Mouse (Mus musculus) heart, embryonic 12.5 days (tissue): ENCODE measurements around the gene Cbs. TPM values are rescaled to one million over a fixed set of nuclear protein-coding genes. Genes with fewer than 3 reads are reported as not detected.
A peak's percentile ranks its signal among the peaks of the same experiment; 100 is the strongest.

Source experiments
- ATAC-seq: fragments of 200-750 bp; cut with Nextera tagmentation; 2 replicates; pipeline ENCODE4 v1.8.0; 2017; ENCODE audit warnings: moderate TSS enrichment, moderate library complexity; ENCODE audit not compliant: insufficient number of reproducible peaks, low FRiP score
- H3K27ac ChIP-seq: fragments of 300-500 bp; sonication (generic); 2 replicates; pipeline ENCODE4 v1.5.1; 2016; ENCODE audit warnings: mild to moderate bottlenecking, moderate library complexity; ENCODE audit not compliant: poor library complexity, severe bottlenecking
- H3K27me3 ChIP-seq: fragments of 300-500 bp; sonication (generic); replicated peaks from 2 replicates; pipeline ENCODE4 v1.6.1; 2016; ENCODE audit warnings: mild to moderate bottlenecking, moderate library complexity
- H3K36me3 ChIP-seq: fragments of 300-500 bp; sonication (generic); 2 replicates; pipeline ENCODE4 v1.6.1; 2016; ENCODE audit warnings: mild to moderate bottlenecking, moderate library complexity
- H3K4me1 ChIP-seq: fragments of 300-500 bp; sonication (generic); replicated peaks from 2 replicates; pipeline ENCODE4 v1.6.1; 2016; ENCODE audit warnings: mild to moderate bottlenecking
- H3K4me2 ChIP-seq: fragments of 300-500 bp; sonication (generic); 2 replicates; pipeline ENCODE4 v1.6.1; 2016; ENCODE audit warnings: mild to moderate bottlenecking, moderate library complexity
- H3K4me3 ChIP-seq: fragments of 300-500 bp; sonication (generic); 2 replicates; pipeline ENCODE4 v1.5.1; 2016; ENCODE audit warnings: mild to moderate bottlenecking
- H3K9ac ChIP-seq: fragments of 300-500 bp; sonication (generic); 2 replicates; pipeline ENCODE4 v1.6.1; 2016; ENCODE audit warnings: mild to moderate bottlenecking, moderate library complexity
- H3K9me3 ChIP-seq: fragments of 300-500 bp; sonication (generic); replicated peaks from 2 replicates; pipeline ENCODE4 v1.6.1; 2016; ENCODE audit warnings: mild to moderate bottlenecking, moderate library complexity
- WGBS: fragments of 180-500 bp; shearing (Covaris S2); methylation state at CpG from one replicate; pipeline ENCODE4 v1.1.7; 2016; 5-methylcytosine and 5-hydroxymethylcytosine counted together
- polyA plus RNA-seq: library from polyadenylated mRNA; unstranded; fragments of >200 nt; fragmentation: Nextera tagmentation; extraction: Ambion mirVana; gene quantifications from 2 replicates; pipeline ENCODE4 v1.2.1, GENCODE M21; 2016

Gene Cbs
- polyA plus RNA-seq, 1 experiment from 2014 or later = 0.70 TPM

DNA sequence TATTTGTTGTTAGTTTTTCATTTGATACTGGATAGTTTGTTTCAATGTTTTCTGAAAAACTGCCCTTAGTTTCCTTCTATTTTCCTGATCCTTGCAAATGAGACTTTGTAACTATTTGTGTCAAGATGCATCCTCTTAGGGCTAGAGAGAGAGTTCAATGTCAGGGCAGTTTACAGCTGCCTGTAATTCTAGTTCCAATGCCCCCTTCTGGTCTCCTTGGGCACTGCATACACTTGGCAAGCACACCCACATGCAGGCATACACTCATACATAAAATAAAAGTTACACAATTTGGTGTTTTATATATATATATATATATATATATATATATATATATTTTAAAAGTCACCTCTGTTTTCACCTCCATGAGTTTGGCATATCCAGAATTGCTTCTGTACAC is 25.8 kb upstream of the Cbs start:
- Histone ChIP-seq H3K4me2 (no peak overlapping the region), H3K4me1 (peaks cover 7% of the 10 kb centered on the region), H3K27ac (no peak overlapping the region), H3K4me3 (no peak overlapping the region), H3K9ac (no peak overlapping the region), H3K27me3 (0 out of 2 replicates have a peak, but pooled peaks cover 3% of the 10 kb centered on the region), H3K9me3 (no peaks in the 10 kb centered on the region), H3K36me3 (no peaks in the 10 kb centered on the region)
- no peak for ATAC-seq

DNA sequence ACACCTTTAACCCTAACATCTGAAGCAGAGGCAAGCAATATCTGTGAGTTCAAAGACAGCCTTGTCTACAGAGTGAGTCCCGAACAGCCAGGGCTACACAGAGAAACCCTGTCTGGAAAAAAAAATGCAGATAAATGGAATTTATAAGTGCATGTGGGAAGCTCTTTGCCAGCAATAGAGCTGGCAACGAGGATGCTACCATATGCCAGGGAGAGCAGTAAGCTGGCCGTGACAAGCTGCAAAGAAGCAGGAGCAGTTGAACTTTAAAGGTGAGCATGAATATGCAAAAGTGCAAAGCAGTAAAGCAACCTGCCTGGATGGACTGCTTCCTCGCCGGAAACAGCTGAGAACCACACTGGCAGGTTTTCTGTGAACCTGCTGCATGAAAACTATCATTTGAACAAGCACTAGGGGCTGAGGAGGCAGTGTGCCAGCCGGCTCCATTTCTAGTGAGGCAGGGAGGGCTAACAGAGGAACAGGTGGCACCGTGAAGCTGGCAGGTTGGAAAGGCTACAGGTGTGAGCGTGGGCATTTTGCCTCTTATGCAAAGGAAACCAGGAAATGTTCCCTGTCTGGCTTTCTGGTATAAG is 23.7 kb upstream of the Cbs start:
- WGBS = 74% methylated on average over 8 of the region's 8 CpGs

DNA sequence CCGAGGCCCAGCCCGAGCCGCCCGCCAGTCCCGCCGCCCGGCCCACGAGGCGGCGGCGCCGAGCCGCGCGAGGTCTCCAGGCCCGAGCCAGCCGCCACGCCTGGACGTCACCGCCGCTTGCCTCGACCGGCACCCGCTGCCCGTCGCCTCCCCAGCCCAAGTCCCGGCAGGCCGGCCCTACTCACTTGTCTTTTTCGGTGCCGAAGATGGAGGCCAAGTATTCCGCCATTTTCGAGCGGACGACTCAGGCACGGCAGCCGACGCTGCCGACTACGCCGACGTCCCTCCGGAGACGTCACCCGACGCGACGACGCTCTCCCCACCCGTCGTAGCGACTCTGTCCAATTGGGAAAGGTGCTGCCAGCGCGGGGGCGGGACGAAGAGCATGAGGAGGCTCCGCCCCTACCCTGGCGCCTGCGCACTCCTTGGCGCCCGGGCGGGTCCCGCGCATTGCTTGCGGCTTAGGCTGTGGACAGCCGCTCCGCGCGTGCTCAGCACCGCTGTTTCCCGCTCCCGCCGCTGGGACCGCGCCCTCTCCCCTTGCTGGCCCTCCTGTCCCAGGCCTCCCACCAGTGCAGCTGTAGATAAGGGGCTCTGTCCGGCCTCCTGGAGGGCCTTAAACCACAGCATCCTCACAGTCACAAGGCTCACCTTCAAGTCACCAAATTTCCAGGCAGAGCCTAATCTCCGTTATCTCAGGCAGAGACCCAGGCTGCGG is 21.6 kb upstream of the Cbs start, which contains the start of gene U2af1:
U2af1 (minus strand) TSS at position 425 of the 718 bp plus-strand sequence.
- peak; percentile 99 for ATAC-seq
- H3K9me3 ChIP-seq = no peaks in the 10 kb centered on the region
- peaks cover 26% of the 10 kb centered on the region for H3K36me3 ChIP-seq
- H3K27me3 ChIP-seq = no peaks in the 10 kb centered on the region
- H3K4me1 ChIP-seq = peaks cover 27% of the 10 kb centered on the region
- peak within 1 kb of the TSS; percentile 96 for H3K4me3 ChIP-seq
- H3K27ac ChIP-seq = peak within 1 kb of the TSS; percentile 77
- peak within 1 kb of the TSS; percentile 88 for H3K4me2 ChIP-seq
- H3K9ac ChIP-seq = peak within 1 kb of the TSS; percentile 98
- WGBS = under 1% methylated on average over 74 of the region's 77 CpGs

More for the DNA sequence above, 23.7 kb upstream of the Cbs start:
- Histone ChIP-seq H3K27me3 (no peaks in the 10 kb centered on the region), H3K36me3 (peaks cover 10% of the 10 kb centered on the region), H3K4me2 (no peak overlapping the region), H3K27ac (no peak overlapping the region), H3K9me3 (no peaks in the 10 kb centered on the region), H3K4me1 (peaks cover 25% of the 10 kb centered on the region), H3K4me3 (no peak overlapping the region), H3K9ac (no peak overlapping the region)
- no peak for ATAC-seq

DNA sequence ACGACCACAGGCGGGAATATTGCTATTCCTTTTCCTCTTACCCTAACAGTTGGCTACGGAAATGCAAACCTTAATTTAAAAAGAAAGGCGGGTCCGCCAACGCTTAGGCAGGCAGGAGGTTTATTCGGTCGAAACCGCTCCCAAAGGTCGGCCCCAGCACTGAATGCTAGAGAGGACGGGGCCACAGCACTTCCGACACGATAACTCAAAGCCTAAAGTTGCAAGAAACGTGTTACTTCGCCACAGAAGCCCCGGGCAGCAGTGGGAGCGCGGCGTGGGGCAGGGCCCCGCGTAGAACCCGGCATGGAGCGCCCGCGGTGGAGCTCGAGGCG is 21.1 kb upstream of the Cbs start:
- under 1% methylated on average over 27 of the region's 27 CpGs for whole genome bisulfite sequencing
- H3K4me2 ChIP-seq = peak overlapping the region; percentile 88

DNA sequence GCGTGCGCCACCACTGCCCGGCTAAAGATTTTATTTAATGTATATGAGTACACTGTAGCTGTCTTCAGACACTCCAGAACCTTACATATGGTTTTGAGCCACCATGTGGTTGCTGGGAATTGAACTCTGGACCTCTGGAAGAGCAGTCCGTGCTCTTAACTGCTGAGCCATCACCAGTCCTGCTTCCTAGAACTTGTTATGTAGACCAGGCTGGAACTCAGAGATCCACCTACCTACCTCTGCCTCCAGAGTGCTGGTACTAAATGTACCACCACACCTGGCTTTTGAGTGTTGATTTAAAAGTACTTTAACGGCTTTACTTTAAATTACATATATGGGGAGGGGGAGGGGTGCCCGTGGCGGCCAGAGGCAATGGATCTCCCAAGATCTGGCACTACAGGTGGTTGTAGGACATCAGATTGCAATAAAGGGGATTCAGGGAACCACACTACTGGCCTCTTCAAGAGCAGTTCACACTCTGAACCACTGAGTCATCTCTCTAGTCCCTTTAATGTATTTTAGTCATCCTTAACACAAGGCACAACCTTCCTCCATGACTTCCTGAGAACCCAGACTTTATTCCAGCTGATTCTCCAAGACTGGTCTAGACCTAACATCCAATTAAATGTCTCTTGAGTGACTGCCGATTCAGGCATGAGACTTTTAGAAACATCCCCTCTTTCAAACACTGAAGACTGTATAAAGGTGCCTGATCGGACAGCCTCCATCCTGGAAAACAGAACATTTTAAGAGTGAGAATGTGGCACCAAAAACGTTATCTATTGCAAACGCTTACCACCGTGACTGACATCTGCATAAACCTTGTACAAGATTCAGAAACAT is 20.3 kb upstream of the Cbs start:
- WGBS = 53% methylated on average over 12 of the region's 12 CpGs
- Histone ChIP-seq H3K27me3 (no peaks in the 10 kb centered on the region), H3K4me3 (peak overlapping the region; percentile 96), H3K36me3 (peaks cover 39% of the 10 kb centered on the region), H3K4me2 (peak overlapping the region; percentile 88), H3K9me3 (no peaks in the 10 kb centered on the region), H3K4me1 (peaks cover 30% of the 10 kb centered on the region), H3K9ac (peak overlapping the region; percentile 98), H3K27ac (no peak overlapping the region)
- ATAC-seq = no peak

More for the DNA sequence above, 21.1 kb upstream of the Cbs start:
- 0 out of 2 replicates have a peak, but pooled peaks have one; percentile 0 for ATAC-seq
- H3K9me3 ChIP-seq = no peaks in the 10 kb centered on the region
- H3K27me3 ChIP-seq = no peaks in the 10 kb centered on the region
- H3K27ac ChIP-seq = peak overlapping the region; percentile 77
- H3K36me3 ChIP-seq = peaks cover 32% of the 10 kb centered on the region
- peak overlapping the region; percentile 96 for H3K4me3 ChIP-seq
- peak overlapping the region; percentile 98 for H3K9ac ChIP-seq
- H3K4me1 ChIP-seq = peaks cover 30% of the 10 kb centered on the region

DNA sequence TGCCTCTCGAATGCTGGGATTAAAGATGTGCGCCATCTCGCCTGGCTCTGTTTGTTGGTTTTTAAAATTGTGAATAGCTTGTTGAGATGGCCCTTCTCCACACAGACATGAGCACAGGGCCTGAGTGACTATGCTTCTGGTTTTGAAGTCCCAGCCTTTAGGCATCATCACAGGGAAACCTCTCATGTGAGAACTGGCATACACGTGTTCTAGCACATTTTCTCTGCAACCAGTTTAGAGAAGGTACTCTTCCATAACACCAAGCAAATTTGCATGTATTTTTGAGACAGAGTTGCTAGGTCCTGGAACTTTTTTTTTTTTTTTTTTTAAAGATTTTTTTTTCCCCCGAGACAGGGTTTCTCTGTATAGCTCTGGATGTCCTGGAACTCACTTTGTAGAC is 19.6 kb upstream of the Cbs start:
- H3K4me2 ChIP-seq = peak overlapping the region; percentile 88; the same call in 1 of the 2 replicates
- no peak for ATAC-seq
- no peak overlapping the region for H3K27ac ChIP-seq
- no peak overlapping the region for H3K9ac ChIP-seq
- no peaks in the 10 kb centered on the region for H3K9me3 ChIP-seq
- no peaks in the 10 kb centered on the region for H3K27me3 ChIP-seq
- 83% methylated on average over 5 of the region's 5 CpGs for WGBS
- peaks cover 46% of the 10 kb centered on the region for H3K36me3 ChIP-seq
- H3K4me1 ChIP-seq = peaks cover 30% of the 10 kb centered on the region
- H3K4me3 ChIP-seq = peak overlapping the region; percentile 96; the same call in 1 of the 2 replicates

DNA sequence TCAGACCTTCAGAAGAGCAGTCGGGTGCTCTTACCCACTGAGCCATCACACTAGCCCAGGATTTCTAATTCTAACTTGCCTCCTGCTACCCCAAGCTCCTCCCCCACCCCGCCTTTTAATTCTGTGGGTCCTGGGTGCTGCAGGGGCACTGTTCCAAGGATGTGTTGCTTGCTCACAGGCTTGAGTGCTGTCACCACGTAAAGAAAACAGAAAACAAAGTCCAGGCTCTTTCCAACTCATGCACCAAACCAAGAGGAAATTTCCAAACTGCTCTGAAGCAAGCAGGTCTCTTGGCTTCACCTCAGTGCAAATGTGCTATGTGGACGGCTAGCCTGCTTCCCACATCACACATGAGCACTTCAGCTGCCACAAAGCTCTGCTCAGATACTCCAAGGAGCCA is 18.3 kb upstream of the Cbs start:
- Histone ChIP-seq H3K4me2 (no peak overlapping the region), H3K9ac (0 out of 2 replicates have a peak overlapping the region, but pooled peaks have one; percentile 42), H3K27ac (no peak overlapping the region), H3K9me3 (no peaks in the 10 kb centered on the region), H3K27me3 (no peaks in the 10 kb centered on the region), H3K36me3 (peaks cover 59% of the 10 kb centered on the region), H3K4me3 (no peak overlapping the region), H3K4me1 (peaks cover 30% of the 10 kb centered on the region)
- ATAC-seq = no peak
- 60% methylated on average over 4 of the region's 4 CpGs for WGBS

DNA sequence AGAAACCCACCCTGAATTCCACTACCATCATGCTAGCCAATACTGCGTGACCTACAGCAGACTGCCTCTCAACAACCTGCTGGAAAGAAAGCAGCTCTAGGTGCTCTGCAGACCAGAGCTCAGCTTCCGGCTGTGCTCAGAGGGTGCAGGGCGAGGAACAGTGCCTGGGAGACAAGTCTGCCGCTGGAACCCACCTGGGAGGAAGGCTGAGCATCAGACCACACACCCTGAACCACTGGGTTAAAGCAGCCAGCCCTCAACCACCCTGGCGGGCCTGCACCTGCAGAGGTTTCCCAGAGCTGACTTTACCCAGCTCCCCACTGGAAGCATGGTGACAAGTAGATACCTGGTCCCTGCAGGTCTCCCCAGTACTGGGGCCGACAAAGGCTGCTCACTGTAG is 16.2 kb upstream of the Cbs start:
- ATAC-seq = no peak
- Histone ChIP-seq H3K4me1 (peaks cover 26% of the 10 kb centered on the region), H3K27me3 (no peaks in the 10 kb centered on the region), H3K36me3 (peaks cover 79% of the 10 kb centered on the region), H3K4me2 (no peak overlapping the region), H3K4me3 (no peak overlapping the region), H3K9ac (no peak overlapping the region), H3K9me3 (no peaks in the 10 kb centered on the region), H3K27ac (no peak overlapping the region)
- 87% methylated on average over 6 of the region's 6 CpGs for WGBS

DNA sequence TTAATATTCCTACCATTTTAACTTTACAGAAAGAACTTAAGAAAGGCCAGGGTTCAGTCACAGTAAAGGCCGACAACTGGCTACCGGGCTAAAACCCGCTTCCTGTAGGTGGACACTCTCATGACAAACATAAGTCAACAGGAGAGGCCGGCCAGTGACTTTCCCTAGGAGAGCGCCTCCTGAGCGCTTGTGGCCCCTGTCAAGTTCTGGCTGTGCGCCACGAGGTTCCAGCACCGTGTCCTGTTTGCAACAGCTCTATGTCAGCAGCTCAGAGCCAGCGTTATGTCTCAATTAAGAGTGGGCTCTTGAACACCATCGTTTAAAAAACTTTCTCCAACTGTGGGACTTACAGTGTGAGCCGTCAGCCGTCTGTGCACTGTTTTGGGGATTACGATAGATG is 15.1 kb upstream of the Cbs start:
- WGBS = 79% methylated on average over 14 of the region's 14 CpGs
- no peak overlapping the region for H3K9ac ChIP-seq
- peaks cover 88% of the 10 kb centered on the region for H3K36me3 ChIP-seq
- H3K9me3 ChIP-seq = no peaks in the 10 kb centered on the region
- H3K27ac ChIP-seq = no peak overlapping the region
- no peak overlapping the region for H3K4me2 ChIP-seq
- H3K4me3 ChIP-seq = no peak overlapping the region
- ATAC-seq = no peak
- no peaks in the 10 kb centered on the region for H3K27me3 ChIP-seq
- peaks cover 20% of the 10 kb centered on the region for H3K4me1 ChIP-seq

DNA sequence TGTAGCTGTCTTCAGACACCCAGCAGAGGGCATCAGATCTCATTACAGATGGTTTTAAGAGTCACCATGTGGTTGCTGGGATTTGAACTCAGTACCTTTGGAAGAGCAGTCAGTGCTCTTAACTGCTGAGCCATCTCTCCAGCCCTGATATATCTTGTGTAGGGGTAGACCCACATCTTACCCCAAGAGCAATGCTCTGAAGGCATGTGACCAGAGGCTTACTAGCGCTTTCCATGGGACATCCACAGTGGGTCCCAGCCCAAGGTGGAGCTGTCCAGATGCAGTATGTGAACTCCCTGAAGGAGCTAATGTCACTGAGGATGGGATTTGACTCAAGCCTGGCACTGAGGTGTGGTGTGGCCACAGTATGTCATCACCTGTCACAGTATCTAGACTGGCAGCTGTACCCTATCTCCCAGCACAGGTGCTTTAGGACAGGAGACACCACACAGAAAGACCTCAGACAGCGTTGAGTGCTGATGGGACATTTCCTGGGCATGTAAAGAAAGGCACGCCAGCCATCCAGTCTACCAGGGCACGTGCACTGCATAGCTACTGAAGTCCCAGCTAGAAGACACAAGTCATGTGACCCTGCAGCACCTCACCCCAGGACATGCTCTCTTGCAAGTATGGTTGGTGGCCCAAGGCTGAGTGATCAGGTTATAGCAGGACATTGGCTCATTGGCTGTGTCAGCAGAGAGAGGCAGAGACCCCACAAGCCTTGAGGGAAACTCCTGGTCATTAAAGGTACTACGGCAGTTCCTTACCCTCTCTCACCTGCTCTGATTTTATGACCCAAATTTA is 9.4 kb upstream of the Cbs start:
- Histone ChIP-seq H3K4me2 (no peak overlapping the region), H3K27ac (no peak overlapping the region), H3K36me3 (peaks cover 55% of the 10 kb centered on the region), H3K27me3 (no peaks in the 10 kb centered on the region), H3K9ac (no peak overlapping the region), H3K4me1 (no peaks in the 10 kb centered on the region), H3K9me3 (no peaks in the 10 kb centered on the region), H3K4me3 (no peak overlapping the region)
- 87% methylated on average over 5 of the region's 5 CpGs for WGBS
- no peak for ATAC-seq
